Mouse (Mus musculus): ENCODE measurements around the gene Tbc1d10c.

DNA sequence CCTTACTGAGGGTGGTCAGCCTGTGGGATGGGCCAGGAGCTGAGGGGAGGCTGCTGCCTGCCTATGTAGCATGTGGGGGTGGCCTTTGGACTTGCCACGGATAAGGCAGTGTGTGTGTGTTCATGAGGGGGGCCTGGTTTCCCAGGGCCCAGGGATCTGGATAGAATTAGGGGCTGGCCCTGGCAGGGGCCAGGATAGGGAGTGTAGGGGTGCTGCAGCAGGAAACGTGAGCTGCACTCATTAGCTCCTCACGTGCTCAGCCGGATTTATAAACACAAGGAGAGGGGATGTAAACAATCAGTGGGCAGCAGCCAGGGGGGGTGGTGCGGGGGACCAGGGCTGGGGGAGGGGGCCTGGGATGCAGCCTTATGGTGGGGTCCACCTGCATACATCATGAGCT, 26.1 kb upstream of the Tbc1d10c start:
- TF ChIP-seq CTCF (conservative IDR thresholded peaks at IDR 0.05; ENCODE audit: low read length): no peak
- TF ChIP-seq POU5F1 (IDR thresholded peaks at IDR 0.05; ENCODE audit: borderline replicate concordance, low read length): no peak
- TF ChIP-seq NANOG (IDR thresholded peaks at IDR 0.05; ENCODE audit: borderline replicate concordance, low read length): no peak
